Mouse (Mus musculus) MN1 (cell line): ENCODE measurements around the gene Dennd5a.

Source experiments
- DNase-seq: peaks from one replicate; pipeline ENCODE4 v3.0.0-alpha.2; 2016; ENCODE audit warnings: low spot score

Dennd5a gene

DNA sequence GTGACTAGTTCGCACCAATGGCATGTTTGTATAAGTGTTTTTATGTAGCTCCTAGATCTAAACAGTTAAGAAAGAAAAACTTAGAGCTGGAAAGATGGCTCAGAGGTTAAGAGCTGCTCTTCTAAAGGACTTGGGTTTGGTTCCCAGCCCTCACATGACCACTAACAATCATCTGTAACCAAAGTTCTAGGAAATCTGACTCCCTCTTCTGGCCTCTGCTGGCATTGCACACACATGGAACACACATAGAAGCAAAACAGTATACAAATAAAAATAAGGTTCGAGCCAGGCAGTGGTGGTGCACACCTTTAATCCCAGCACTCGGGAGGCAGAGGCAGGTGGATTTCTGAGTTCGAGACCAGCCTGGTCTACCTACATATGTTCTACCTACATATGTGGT is 3.4 kb upstream of the Dennd5a start:
- DNase-seq, result no peak

DNA sequence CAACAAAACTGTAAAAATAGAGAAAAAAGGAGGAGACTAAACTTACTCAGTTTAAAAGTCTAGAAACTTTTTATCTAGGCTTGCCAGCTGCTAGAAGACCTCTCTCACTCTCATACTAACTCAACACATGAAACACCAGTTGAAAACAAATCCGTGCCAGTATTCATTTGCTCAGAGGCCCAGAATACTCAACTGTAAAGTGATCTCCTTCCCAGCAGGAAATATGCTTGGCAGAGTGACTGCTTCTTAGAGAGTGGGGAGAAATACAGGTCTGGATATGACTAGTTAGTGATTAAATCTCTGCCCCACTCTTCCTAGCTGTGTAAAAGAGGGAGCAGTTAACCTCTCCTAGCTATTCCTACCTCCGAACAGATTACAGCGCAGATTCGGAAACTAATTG is 2.3 kb upstream of the Dennd5a start:
- DNase-seq, result no peak

DNA sequence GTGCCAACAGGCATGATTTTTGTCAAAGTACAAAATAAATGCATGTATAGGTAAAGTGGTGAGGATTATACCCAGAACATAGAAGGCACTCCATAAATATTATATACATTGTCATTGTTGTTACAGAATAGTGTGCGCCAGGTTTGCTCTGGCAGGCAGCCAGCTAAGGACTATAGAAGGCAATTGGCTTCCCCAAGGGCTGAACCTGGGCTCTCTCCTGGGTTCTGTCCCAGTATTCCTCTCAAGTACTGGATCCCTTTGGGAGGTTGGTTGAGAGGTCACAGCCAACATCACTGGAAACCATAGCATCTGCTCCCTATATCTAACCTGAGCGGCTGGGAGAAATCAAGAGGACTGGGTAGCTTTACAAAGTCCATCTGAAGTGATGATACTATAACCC is 1.3 kb upstream of the Dennd5a start:
- no peak for DNase-seq

DNA sequence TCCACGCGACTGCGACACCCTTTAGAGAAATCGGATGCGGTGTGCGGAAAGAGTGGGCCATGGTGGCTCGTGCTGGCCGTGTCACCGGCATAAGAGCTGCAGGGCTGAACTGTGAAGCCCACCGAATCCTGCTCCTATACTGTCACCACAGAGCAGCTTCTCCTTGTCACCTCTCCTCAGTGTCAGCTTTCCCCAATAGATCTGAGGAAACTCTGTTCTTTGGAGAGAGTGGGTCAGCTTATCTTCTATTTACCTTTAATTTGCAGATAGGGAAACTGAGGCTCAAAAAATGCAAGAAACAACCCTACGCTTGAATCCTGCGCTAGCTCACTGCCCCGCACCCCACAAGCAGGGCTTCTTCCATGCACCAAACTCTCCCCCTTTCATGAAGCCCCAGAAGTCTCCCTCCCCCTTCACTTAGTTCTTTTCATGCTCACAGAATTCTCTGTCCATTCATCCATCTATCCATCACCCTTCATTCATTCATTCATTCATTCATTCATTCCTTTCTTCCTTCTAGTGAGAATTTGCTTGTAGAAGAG is 414 bp upstream of the Dennd5a start:
- DNase-seq, result no peak

DNA sequence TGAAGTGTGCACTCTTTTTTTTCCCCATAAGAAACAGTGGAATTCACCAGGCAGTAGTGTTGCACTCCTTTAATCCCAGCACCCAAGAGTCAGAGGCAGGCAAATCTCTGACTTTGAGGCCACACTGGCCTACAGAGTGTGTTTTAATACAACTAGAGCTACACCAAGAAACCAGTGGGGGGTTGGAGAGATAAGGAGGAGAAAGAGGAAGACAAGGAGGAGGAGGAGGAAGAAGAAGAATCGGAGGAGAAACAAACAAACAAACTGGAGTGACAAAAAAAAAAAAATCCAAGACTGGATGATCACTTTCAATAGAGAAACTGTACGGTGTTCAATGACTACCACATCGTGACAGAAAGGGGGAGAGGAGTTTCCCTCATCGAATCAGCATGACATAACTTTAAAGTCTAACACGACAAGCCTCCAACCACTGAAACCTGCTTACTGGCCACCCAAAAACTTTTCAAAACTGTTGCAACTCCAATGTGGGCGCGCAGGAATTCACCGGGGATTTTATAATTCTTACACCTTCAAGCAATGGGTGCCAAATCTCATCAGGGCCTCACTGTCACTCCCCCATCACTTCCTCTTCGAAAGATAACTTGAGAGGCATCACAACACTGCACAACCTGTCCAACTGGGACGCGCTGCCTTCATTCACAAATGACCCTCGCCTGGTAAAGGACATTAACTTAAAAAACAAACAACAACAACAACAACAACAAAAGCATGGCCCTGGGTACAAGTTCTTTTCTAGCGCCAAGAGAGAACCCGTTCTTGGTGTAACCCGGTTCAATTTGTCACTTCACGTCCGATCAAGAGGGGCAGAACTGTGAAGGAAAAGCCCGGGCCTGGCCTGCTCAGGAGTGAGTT is 1.2 kb downstream of the Dennd5a start:
- no peak for DNase-seq

DNA sequence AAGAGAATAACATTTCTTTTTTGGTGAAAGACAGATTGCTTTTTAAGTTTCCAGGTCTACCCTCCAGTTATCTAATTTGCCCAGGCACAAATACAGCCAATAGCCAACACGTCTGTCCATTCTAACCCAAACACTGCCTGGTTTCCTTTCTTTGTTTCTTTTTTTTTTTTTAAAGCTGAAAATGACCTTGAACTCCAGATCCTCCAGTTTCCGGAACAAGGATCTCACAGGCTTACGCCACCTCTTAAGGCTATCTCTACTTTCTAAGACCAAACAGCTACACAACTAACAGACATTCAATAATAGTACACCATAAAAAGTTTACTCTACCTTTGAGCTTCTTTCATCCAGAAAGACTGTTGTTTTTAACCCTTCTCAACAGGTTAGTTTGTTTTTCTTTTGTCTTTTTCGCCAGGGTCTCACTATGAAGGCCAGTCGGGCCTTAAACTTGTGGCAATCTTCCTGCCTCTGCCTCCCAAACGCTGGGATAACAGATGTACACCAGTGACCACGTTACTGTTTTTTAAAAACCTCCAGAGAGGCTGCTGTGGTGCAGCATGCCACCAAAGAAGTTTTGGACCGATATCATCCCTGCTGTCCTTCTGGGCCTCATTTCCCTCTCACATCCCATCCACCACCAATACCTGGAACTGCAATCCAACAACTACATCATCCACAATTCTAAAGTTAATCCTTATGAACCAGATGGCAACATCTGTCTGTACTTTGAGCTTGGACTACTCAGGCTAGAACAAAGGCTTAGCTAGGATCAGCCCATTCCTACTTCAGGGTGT is 2.1 kb downstream of the Dennd5a start:
- no peak for DNase-seq

DNA sequence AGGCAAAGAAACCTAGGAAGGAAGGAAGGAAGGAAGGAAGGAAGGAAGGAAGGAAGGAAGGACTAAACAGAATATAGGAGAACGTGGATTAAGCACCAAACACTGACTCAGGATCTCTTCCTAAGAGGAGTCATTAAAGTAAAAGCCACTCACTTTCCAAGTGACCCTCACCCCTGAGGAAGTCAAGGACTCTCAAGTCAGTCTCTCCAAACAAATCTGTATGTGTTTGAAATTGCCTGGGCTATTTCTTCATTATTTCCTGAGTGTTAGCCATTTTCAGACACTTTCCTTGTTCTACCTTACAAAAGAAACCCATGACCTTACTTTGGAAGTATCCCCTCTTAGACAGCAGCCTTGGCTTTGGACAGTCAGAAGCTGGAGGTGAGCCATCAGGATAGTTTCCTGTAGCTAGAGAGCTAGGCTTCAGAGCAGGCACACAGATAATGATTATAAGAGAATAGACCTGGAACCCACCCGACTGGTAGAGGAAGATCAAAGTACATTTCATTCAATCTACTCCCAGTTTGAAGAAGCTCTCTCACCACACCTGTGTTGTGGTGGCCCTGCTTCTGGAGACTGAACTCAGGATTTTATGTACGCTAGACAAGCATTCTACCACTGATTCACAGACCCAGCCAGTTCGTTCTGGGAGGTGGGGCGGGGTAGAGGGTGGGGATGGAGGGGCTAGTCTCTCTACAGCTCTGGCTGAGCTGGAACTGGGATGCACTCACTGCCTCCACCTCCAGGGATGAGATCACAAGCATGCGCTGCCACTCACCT is 5.5 kb downstream of the Dennd5a start:
- no peak for DNase-seq

DNA sequence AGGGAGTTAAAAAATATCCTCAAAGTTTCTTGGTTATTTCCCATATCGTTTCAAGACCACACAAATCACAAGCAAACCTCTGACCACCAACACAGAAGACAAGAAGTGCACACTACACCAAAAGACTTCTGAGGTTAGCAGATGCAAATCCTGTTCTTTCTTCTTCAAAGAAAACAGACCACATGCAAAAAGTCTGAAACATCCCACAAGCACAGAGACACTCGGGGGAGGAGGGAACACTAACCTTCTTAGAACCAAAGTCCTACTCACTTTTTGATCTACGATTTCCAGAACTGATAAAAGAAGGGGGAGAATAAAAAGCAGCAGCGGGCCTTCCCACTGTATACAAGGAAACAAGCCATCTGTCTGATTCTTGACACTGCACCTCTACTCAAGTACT is 9.0 kb downstream of the Dennd5a start:
- no peak for DNase-seq

DNA sequence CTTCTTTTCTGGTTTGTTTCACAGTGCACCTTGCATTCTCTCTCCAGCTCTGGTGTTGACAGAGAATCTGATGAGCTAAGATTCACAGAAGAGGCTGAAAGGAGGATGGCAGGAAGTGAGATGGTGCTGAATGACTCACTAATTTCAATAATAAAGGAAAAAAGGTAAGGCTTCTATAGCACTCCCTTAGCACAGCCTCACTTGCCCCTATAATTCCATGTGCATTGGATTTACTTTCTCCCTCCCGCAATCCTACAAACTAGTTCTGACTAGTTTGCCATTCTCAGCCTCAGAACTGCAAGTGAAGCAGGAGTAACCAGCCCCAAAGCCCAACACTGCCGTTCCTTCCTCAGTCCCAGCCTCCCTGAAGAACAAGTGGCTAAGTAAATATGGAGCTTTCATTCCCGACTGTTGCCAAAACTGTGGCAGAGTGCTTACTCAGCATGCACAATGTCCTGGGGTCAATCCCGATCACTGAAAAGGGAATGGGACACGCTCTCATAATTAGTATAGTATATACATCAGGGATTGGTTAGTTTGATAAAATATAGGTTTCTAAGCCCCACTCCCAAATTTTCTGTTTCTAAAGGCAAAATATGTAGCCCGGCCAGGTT is 15.7 kb downstream of the Dennd5a start:
- DNase-seq, result no peak

DNA sequence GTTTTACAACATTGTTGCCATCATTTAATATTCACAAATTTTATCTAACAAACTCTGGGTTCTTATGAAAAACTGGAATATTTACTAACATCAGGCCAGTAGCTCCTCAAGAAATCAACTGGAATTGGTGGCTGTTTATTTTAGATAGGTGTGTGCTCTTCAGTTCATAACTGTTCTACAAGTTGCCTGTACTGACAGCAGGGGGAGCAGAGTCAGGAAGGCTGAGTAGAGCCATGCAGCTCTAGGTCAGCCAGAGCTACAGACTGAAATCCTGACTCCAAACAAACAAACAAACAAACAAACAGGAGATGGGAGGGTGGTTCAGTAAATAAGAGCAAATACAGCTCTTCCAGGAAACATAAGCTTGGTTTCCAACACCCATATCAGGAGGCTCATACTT is 30.6 kb downstream of the Dennd5a start:
- DNase-seq, result no peak

DNA sequence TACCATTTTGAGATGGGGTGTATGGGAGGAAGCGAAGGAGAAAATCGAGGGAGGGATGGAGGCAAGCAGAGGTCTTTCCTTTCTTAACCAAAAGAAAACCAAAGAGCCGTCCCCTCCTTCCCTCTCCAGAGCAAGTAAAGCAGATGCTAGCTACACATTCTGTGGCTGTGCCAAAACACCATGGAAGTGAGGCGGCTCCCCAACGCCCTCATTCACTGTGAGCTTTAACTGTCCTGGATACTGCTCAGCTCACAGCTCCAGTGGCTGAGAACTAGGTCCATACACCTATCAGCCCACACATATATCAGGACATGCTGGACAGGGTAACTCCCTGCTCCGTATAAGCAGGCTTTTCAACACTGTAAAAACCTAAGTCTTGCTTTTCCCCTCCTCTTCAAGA is 31.9 kb downstream of the Dennd5a start:
- no peak for DNase-seq

DNA sequence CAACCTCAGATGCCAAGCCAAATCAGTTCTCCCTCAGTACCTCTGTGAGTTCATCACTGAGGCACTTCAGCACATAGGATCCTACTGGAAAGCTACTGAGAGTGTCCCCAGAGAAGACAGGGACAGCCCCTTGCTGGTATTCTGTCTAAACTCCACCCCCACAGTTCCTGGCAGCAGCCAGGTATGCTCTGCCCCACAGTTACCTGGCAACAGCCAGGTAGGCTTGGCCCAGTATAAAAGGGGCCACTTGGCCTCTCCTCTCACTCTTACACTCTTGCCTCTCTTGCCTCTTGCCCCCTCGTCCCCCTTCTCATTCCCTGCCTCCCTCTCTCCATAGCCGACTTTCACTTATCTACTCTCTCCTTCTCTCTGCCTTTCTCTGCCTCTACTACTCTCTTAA is 35.3 kb downstream of the Dennd5a start:
- DNase-seq, result no peak

DNA sequence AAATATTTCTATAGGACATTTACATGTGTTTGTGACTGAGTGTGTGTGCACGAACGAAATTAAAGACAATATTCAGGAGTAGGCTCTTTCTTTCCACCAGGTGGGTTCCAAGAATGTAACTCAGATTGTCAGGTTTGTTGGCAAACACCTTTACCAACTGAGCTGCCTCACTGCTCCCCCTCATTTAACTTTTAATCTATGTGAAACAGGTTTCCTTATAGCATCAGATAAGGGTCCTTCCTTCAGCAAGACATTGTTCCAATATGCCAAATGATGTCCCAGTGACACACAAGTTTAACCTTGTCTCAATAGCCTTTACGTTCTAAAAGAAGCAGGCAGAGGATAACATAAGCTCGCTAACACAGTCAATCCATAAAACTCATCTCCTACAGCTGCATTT is 37.4 kb downstream of the Dennd5a start:
- DNase-seq, result no peak

DNA sequence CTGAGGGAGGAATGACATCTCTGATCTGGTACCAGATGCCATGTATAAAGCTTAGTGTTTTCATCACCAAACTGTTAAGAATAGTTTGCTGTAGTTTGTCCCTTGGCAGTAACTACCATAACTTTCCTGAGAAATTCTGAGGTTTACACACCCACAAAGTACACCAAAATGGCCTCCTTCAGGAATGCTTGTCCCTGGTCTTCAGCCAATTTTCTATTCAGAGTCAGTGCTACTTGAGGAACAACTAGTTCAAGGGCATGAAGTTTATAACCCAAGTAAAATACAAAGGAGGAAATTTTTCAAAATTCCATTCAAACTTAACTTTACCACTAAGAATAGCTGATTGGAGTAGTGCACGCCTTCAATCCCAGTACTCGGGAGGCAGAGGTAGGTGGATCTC is 54.1 kb downstream of the Dennd5a start:
- no peak for DNase-seq

DNA sequence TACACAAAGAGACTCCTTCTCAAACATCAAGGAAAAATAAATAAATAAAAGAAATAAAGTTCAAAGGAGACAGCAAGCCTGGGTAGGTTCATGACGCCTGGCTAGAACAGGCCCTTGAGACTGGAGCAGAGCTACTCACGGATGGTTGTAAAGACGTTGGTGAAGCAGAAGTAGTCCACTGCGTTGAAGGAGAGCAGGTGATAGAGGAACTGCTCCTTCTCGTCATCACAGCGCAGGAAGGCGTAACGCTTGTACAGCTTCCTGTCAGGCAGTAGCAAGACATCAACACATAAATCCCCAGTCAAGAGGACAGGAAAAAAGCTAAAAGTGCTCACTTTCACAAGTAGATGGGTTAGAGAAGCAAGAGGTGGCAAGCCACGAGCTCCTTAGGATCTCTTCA is 59.3 kb downstream of the Dennd5a start:
- DNase-seq, result no peak

DNA sequence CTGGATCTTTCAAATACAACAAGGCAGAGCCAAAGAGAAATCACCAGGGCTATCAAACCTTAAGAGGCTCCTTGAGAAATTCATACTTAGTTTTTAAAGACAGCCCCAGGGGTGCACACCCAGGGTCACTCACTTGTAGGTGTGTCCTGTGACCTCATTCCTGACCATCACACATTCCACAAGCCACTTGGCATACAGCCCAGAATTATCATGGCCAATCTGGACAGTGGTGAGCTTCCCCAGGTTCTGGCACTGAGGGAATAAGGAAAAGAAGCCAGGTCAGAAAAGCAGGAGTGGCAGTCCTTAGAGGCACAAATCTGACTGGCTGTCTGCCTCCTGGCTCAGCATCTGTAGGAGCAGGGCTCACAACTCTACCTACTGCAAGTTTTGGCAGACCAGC is 61.4 kb downstream of the Dennd5a start:
- DNase-seq, result peak; percentile 45

DNA sequence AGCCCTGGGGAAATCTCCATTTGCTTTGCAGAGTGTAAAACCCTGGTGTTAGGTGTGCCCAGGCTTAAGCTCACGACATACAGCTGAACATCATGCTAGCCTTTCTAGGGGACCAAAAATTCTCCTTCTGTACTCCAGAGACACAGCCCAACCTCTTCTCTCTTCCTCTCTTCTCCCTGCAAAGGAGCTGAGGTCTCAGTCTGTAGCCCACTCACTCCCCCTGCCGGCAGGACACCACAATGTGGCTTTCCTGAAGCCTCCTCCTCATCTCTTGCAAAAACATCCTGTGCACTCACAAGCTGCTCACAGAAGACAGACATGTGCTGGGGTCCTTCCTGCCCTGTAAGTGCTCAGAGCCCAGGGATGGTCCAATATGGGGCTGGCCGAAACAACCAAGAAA is 67.7 kb downstream of the Dennd5a start:
- peak; percentile 54 for DNase-seq

DNA sequence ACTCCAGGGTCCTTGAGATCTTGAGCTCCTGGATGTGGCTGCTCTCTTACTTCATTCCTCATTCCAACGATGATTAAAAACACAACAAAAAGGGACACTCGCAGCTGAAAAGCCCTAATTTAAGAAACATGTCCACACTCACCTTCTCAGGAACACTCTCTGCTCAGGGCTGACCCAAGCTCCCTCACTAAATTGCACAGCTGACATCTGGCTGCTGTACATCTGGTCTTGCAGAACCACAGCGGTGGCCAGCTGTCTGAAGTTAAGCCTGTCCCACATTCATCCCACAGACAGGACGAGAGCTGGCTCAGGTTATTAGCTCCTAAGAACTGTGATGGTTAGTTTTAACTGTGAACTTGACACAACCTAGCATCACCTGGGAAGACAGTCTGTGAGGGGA is 68.5 kb downstream of the Dennd5a start:
- no peak for DNase-seq

DNA sequence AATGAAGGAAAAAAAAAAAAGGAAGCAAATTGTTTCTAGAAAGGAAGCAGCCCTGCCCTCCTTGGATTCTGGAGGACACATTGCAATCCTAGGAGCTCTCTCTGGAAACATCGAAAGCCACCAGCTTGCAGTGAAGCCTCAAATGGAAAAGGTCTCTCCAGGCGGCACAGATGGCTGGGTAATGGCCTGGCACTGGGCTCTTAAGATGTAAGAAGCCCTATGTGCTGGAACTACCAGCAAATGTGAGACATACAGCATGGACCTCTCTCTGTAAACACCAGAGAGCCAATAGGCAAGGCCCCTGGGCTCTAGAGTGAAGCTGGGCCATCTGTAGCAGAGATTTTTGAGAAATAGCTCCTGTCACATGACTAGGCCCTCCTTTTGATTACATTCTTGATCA is 70.0 kb downstream of the Dennd5a start:
- DNase-seq, result no peak

DNA sequence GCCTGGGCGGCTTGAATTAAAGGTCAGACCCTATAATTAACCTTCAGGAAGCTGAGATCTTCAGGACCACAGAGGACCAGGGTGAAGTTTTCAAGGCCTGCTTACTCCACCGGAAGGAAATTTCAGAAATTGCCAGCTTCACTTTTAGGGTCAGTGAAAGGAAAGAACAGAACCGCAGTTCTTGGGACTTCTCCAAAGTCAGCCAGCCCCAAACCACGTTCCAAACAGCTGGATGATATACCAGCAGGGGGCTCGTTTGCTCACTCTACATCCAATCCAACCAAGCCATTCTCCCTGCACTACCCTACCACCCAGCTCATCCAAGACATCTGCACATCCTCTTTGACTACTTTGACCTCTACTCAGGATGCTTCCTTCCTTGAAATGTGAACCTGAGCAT is 71.0 kb downstream of the Dennd5a start:
- no peak for DNase-seq

DNA sequence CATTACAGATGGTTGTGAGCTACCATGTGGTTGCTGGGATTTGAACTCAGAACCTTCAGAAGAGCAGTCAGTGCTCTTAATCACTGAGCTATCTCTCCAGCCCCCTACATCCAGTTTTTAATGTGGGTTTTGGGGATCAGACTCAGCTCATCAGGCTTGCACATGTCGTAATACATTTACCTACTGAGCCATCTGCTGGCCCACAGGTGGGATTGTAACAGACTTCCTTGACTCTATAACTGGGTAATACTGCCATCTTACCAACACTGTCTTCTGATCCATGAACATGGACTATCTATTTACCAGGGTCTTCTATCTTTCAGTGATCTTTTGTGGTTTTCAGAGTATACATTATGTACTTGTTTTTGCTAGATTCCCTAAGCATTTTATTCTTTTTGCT is 74.0 kb downstream of the Dennd5a start:
- DNase-seq, result no peak

DNA sequence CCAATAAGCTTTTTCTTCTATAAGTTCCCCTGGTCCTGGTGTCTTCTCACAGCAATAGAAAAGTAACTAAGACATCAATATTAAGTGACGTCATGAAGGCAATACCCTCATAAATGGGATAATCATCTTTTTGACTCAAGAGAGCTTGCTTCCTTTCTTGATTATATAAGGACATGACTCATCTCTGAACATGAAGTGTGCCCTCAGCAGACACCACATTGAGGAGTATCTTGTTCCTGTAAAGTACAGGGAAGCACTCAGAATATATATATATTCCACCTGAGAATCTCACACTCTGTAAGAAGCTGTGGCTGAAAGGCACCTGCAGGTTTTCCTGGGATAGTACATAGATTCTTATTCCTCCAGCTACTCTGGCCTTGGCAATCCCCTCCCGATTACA is 77.7 kb downstream of the Dennd5a start:
- no peak for DNase-seq
